Mouse (Mus musculus) layer of hippocampus, postnatal 36 days (tissue): ENCODE measurements around the gene Ap5m1. TPM values are rescaled to one million over a fixed set of nuclear protein-coding genes. Genes with fewer than 3 reads are reported as not detected.
"Not testable (repeated sequence)": the region's sequence is repeated elsewhere in the genome, so short reads cannot be mapped to it uniquely, and the experiment has no call there.

Experiments
- DNase-seq, 2 experiments: peaks; one replicate each; pipeline ENCODE4 v3.0.0; 2022
- total RNA-seq, 2 experiments: library from RNA; stranded (reverse); gene quantifications; 2 replicates each; pipeline ENCODE4 v1.2.3; 2021

The Ap5m1 gene
- total RNA-seq: 10 to 100 TPM; 22.7 to 23.0 TPM

DNA sequence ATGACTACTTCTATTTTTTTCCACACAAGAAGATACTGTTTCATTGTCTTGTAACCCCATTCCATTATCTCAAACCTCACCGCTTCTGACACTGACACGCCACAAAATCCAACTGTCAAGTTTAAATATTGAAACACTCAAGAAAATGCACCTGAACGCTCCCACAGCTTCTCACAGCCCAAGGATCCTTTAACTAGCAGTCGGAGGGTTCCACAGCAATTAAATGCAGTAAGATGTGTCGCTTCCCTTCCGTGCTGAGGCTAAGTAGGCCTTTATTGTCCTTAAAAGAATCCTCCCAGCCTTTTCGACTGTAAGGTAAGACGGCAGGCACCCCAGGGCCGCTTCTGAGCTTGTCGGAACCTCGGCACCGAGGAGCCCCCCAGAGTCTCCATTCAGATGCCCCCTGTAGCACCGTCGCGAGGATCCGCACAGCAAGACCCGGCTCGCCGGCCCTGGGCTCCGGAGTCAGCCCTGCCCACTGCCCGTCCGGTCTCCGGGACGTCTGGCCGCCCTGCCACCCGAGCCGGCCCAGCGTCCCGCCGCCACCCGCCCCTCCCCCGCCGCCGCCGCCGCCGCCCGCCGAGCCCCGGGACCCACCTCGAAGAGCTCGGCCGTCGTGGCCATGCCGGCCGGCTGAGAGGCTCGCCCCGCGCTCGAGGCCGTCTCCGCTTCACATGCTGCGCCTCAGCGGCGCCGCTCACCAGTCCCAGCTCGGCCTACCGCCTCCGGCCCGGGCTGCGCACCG, at the start of gene Ap5m1:
TSS of gene Ap5m1 (plus strand) at position 569 of the 745 bp plus-strand sequence.
- DNase-seq: no peak

DNA sequence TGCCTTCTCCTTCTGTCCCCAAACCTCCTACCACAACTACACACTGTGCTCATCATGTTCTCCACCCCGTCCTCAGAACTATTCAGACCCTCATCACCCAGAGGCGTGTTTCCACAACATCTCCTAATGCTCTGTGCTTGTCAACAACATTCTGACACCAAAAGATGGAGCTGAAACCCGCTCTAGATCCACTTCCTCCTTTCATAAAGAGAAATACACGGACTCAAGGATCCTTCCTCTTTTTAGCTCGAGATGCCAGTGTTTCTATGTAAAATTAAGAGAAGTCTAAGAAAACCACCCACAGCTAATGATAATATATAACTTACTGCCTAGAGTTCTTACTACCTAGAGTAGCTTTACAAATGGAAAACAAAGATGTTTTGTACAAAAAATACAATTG, 46.1 kb upstream of the Ap5m1 start:
- DNase-seq: no peak

GRCm38 (mm10) chr14:49027040-49027778, 38.7 kb upstream of the Ap5m1 start:
- no peak for DNase-seq

GRCm38 (mm10) chr14:49027779-49028368, 38.0 kb upstream of the Ap5m1 start:
- DNase-seq: no peak

- DNase-seq: no peak
Observed at GRCm38 (mm10) chr14:49028991-49029390, 36.9 kb upstream of the Ap5m1 start.

GRCm38 (mm10) chr14:49045610-49046009, 20.3 kb upstream of the Ap5m1 start:
- no peak for DNase-seq

DNA sequence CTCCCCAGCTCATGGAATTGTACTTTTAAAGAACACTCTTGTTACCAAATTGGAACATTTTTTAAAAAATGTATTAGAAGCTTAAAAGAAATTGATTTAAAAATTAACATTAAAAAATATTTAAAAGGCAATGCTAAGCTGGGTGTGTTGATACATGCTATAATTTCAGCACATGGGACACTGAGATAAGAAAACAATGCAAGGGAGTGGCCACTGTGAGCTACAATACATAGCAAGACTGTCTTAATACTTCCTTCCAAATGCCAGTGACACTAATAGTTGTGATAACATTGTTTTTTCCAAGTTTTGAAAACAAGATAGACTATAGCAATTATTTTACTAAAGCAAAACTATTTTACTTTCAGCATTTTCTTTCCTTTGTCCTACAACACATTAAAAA, 16.4 kb upstream of the Ap5m1 start:
- no peak for DNase-seq

GRCm38 (mm10) chr14:49063838-49064237, 2.1 kb upstream of the Ap5m1 start:
- DNase-seq: no peak

GRCm38 (mm10) chr14:49066274-49066823, 452 bp downstream of the Ap5m1 start, which contains the start of gene Exoc5:
Gene Exoc5, minus strand, starts transcription at chr14:49066653.
- DNase-seq: peak; percentile 95 to 96

GRCm38 (mm10) chr14:49072837-49073236, 6.9 kb downstream of the Ap5m1 start:
- DNase-seq: no peak

- DNase-seq: no peak
Observed at GRCm38 (mm10) chr14:49073896-49074295, 8.0 kb downstream of the Ap5m1 start.

GRCm38 (mm10) chr14:49074361-49074760, 8.5 kb downstream of the Ap5m1 start:
- no peak for DNase-seq

DNA sequence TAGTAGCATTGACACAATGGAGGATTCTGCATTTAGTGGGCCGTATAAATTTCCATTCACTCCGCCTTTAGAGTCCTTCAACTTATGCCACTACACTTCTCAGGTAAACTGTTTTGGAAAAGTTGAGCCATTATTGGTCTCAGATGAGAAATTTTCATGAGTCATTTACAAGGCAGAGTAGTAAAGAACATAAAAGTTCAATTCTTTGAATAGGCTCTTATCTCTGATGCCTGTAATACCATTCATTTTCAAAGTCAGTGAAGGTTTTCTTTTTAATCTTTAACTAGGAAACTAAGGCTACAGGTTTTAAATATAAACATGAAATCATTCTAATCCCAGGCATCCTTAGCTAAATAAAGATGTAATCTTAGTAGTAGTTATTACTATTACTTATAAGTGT, 12.9 kb downstream of the Ap5m1 start:
- no peak for DNase-seq

DNA sequence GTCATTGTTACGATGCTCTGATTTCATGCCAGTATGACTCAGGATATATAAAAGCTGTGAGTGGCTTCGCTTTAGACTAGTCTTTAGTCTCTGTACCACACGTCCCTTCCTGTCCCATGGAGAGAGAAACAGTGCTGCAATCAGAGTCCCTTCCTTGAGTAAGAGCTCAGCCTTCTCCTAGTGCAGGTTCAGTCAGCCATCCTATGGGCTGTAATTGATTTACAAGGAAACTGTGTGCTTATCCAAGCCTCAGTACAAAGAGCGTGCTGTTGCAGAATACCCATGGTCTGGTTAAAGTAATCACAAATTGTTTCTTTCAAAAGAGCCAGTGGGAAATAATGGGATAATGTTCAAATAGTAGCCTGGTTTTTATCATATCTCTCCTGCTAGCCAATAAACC, 20.6 kb downstream of the Ap5m1 start:
- DNase-seq: no peak

DNA sequence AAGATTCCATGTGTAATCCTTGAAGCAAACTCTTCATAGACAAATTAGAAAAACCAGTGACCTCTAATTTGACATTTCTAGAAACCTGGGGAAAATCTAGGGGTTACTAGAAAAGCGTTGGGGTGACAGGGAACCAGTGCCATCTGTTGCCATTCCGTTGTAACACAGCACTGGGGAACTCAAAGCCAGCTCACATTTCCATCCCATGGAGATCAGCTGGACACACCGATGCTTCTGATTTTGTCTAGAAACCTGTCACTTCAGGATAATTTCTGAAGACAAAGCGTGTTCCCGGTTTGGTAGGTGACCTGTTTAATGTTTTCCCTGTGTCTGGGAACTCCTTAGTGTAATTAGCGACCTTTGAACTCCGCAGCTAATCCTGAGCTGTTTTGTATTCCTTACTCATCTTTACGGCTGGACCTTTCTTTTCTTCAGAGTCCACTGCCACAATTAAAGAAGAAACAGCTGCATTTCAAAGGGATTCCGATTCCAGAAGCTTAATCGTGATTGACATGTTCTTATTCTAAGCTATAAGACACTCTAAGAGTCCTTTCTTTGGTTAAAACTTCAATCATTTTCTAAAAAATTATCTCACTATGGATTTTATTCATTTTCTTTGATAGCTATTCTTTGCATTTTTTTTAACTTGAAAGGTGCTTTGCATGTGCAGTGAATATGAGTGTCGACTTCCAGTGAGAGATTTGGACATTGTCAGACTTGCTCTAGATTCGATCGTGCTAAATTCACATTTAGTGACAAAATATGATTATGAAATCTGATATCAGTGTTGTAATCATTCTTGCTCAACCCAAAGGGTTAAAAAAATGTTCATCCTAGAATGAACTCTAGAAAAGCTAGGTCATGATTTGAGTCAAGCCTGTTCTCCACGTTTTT, 22.5 kb downstream of the Ap5m1 start:
- no peak for DNase-seq

- no peak for DNase-seq
Observed at GRCm38 (mm10) chr14:49089461-49090058, 23.7 kb downstream of the Ap5m1 start.

GRCm38 (mm10) chr14:49090102-49090501, 24.2 kb downstream of the Ap5m1 start:
- DNase-seq: no peak

GRCm38 (mm10) chr14:49091277-49091676, 25.4 kb downstream of the Ap5m1 start:
- DNase-seq: no peak

- DNase-seq: not testable (repeated sequence)
Observed at GRCm38 (mm10) chr14:49091755-49092154, 25.9 kb downstream of the Ap5m1 start.

GRCm38 (mm10) chr14:49118381-49118780, 52.5 kb downstream of the Ap5m1 start:
- peak; percentile 23 to 60 for DNase-seq

- no peak for DNase-seq
Observed at GRCm38 (mm10) chr14:49121723-49122122, 55.8 kb downstream of the Ap5m1 start.
